ENCODE assay signal across 19 mouse cellular contexts in the genomic region with DNA sequence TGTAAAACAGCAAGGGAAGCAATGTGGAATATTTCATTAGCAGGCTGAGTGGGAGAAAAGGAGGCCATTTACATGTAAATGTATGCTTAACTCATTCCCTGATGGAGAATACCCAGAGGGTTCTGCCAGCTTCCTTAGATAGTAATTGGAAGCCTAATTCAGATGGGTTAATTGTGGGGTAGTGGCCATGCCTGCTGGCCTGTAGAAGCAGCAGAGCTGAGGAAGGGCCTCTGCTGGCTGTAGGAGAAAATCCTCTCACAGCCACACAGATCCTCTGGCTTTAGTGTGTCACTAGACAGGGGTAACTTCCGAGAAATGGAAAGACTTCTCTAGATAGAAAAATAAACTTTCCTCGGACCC.
DNase-seq lines count a peak whose midpoint lies in the region; ATAC-seq and TF ChIP-seq lines count a peak whose summit lies in the region.
"Had no signal": no experiment of that assay in that cellular context is flagged by ENCODE, and none has a peak within 500 bp of the region (broad histone marks: within the 10 kb centered on the region; RNA-seq: fewer than 3 reads in every experiment).

No protein-coding gene starts in this region.

- H3K4me3 ChIP-seq in neural tube, embryonic 12.5 days = no peak overlapping the region
- no peak overlapping the region for H3K4me3 ChIP-seq in neural tube, embryonic 15.5 days (replicated peaks)
- no peak overlapping the region for H3K4me3 ChIP-seq in forebrain, embryonic 11.5 days (ENCODE audit: low read depth, low read length)
- H3K4me3 ChIP-seq in forebrain, postnatal 0 days (ENCODE audit: low read depth, low read length) = no peak overlapping the region
- H3K4me3 ChIP-seq in midbrain, postnatal 0 days (ENCODE audit: low read depth, low read length) = no peak overlapping the region
- H3K4me3 ChIP-seq: heart, embryonic 13.5 days; intestine, embryonic 15.5 days; left cerebral cortex, adult 2 months had no signal

- WGBS in neural tube, embryonic 12.5 days = 64% methylated on average over 2 of the region's 2 CpGs
- 58% methylated on average over 2 of the region's 2 CpGs for WGBS in neural tube, embryonic 15.5 days
- 67% methylated on average over 2 of the region's 2 CpGs for WGBS in forebrain, embryonic 11.5 days
- 37% methylated on average over 2 of the region's 2 CpGs for WGBS in forebrain, postnatal 0 days
- 70% methylated on average over 2 of the region's 2 CpGs for WGBS in midbrain, postnatal 0 days

- H3K9me3 ChIP-seq in neural tube, embryonic 12.5 days = no peaks in the 10 kb centered on the region
- H3K9me3 ChIP-seq in neural tube, embryonic 15.5 days (replicated peaks) = no peaks in the 10 kb centered on the region
- no peaks in the 10 kb centered on the region for H3K9me3 ChIP-seq in forebrain, embryonic 11.5 days (ENCODE audit: control insufficient read depth, low read length)
- H3K9me3 ChIP-seq in forebrain, postnatal 0 days (ENCODE audit: low read length) = no peaks in the 10 kb centered on the region
- no peaks in the 10 kb centered on the region for H3K9me3 ChIP-seq in midbrain, postnatal 0 days (ENCODE audit: low read length)
- H3K9me3 ChIP-seq: heart, embryonic 13.5 days; intestine, embryonic 15.5 days had no signal

- no peak overlapping the region for H3K27ac ChIP-seq in neural tube, embryonic 12.5 days
- no peak overlapping the region for H3K27ac ChIP-seq in neural tube, embryonic 15.5 days (replicated peaks)
- peak overlapping the region; percentile 37; the same call in 1 of the 2 replicates for H3K27ac ChIP-seq in forebrain, embryonic 11.5 days (ENCODE audit: low read depth, low read length)
- H3K27ac ChIP-seq in forebrain, postnatal 0 days (ENCODE audit: low read depth, low read length) = no peak overlapping the region
- H3K27ac ChIP-seq in midbrain, postnatal 0 days (ENCODE audit: low read depth, low read length) = no peak overlapping the region
- H3K27ac ChIP-seq: heart, embryonic 13.5 days; intestine, embryonic 15.5 days; left cerebral cortex, adult 2 months had no signal

- H3K36me3 ChIP-seq in neural tube, embryonic 12.5 days = no peaks in the 10 kb centered on the region
- no peaks in the 10 kb centered on the region for H3K36me3 ChIP-seq in neural tube, embryonic 15.5 days
- no peaks in the 10 kb centered on the region for H3K36me3 ChIP-seq in forebrain, embryonic 11.5 days (ENCODE audit: control insufficient read depth, insufficient read depth, low read length)
- no peaks in the 10 kb centered on the region for H3K36me3 ChIP-seq in forebrain, postnatal 0 days (ENCODE audit: insufficient read depth)
- no peaks in the 10 kb centered on the region for H3K36me3 ChIP-seq in midbrain, postnatal 0 days (ENCODE audit: insufficient read depth, low read length)
- H3K36me3 ChIP-seq: heart, embryonic 13.5 days; intestine, embryonic 15.5 days had no signal

- DNase-seq in forebrain, embryonic 11.5 days (ENCODE audit: low spot score) = no peak
- DNase-seq in forebrain, postnatal 0 days = peak; percentile 43
- peak; percentile 23 for DNase-seq in midbrain, postnatal 0 days (ENCODE audit: low spot score)
- no peak for DNase-seq in adipocyte (ENCODE audit: low spot score)
- no peak for DNase-seq in testis, postnatal 14 days (ENCODE audit: low spot score)
- DNase-seq: cerebellum, adult 11-12 months; gastrocnemius, postnatal 14 days; heart, adult 18-20 months; kidney, adult 9 months; kidney, postnatal 36 days; left cerebral cortex, postnatal 4 days; liver; lung, postnatal 10 days; thymus, postnatal 36 days had no signal

- no peaks in the 10 kb centered on the region for H3K27me3 ChIP-seq in neural tube, embryonic 12.5 days (replicated peaks)
- H3K27me3 ChIP-seq in neural tube, embryonic 15.5 days (replicated peaks) = no peaks in the 10 kb centered on the region
- no peaks in the 10 kb centered on the region for H3K27me3 ChIP-seq in forebrain, embryonic 11.5 days (ENCODE audit: control insufficient read depth, insufficient read depth, low read length)
- H3K27me3 ChIP-seq in forebrain, postnatal 0 days (ENCODE audit: insufficient read depth, low read length) = no peaks in the 10 kb centered on the region
- H3K27me3 ChIP-seq in midbrain, postnatal 0 days (ENCODE audit: insufficient read depth, low read length) = no peaks in the 10 kb centered on the region
- H3K27me3 ChIP-seq: heart, embryonic 13.5 days; intestine, embryonic 15.5 days had no signal

- ATAC-seq in neural tube, embryonic 12.5 days (ENCODE audit: low FRiP score, low read depth) = peak; percentile 58; the same call in 1 of the 2 replicates
- ATAC-seq in neural tube, embryonic 15.5 days (ENCODE audit: low FRiP score) = no peak
- peak; percentile 82 for ATAC-seq in forebrain, embryonic 11.5 days (replicated peaks; ENCODE audit: low FRiP score)
- ATAC-seq in forebrain, postnatal 0 days = peak; percentile 87
- no peak for ATAC-seq in midbrain, postnatal 0 days (ENCODE audit: low FRiP score)
- ATAC-seq: intestine, embryonic 15.5 days had no signal

- no peak overlapping the region for H3K4me2 ChIP-seq in neural tube, embryonic 12.5 days (replicated peaks)
- no peak overlapping the region for H3K4me2 ChIP-seq in neural tube, embryonic 15.5 days
- H3K4me2 ChIP-seq in forebrain, embryonic 11.5 days (ENCODE audit: low read depth, low read length, severe bottlenecking) = no peak overlapping the region
- no peak overlapping the region for H3K4me2 ChIP-seq in forebrain, postnatal 0 days (ENCODE audit: low read depth)
- no peak overlapping the region for H3K4me2 ChIP-seq in midbrain, postnatal 0 days (ENCODE audit: low read depth, low read length, poor library complexity, severe bottlenecking)
- H3K4me2 ChIP-seq: heart, embryonic 13.5 days; intestine, embryonic 15.5 days had no signal

- no peaks in the 10 kb centered on the region for H3K4me1 ChIP-seq in neural tube, embryonic 12.5 days
- peaks cover 11% of the 10 kb centered on the region; the same call in 1 of the 2 replicates for H3K4me1 ChIP-seq in neural tube, embryonic 15.5 days
- peaks cover 5% of the 10 kb centered on the region; the same call in 1 of the 2 replicates for H3K4me1 ChIP-seq in forebrain, embryonic 11.5 days (replicated peaks; ENCODE audit: control insufficient read depth, insufficient read depth, low read length)
- peaks cover 11% of the 10 kb centered on the region; the same call in 1 of the 2 replicates for H3K4me1 ChIP-seq in forebrain, postnatal 0 days (ENCODE audit: insufficient read depth)
- H3K4me1 ChIP-seq in midbrain, postnatal 0 days (ENCODE audit: insufficient read depth, low read length) = no peaks in the 10 kb centered on the region
- H3K4me1 ChIP-seq: heart, embryonic 13.5 days; intestine, embryonic 15.5 days had no signal

- no peak overlapping the region for H3K9ac ChIP-seq in neural tube, embryonic 12.5 days
- no peak overlapping the region for H3K9ac ChIP-seq in neural tube, embryonic 15.5 days (replicated peaks)
- H3K9ac ChIP-seq in forebrain, embryonic 11.5 days (ENCODE audit: low read length) = no peak overlapping the region
- H3K9ac ChIP-seq in forebrain, postnatal 0 days = no peak overlapping the region
- no peak overlapping the region for H3K9ac ChIP-seq in midbrain, postnatal 0 days (replicated peaks; ENCODE audit: low read length, poor library complexity, severe bottlenecking)
- H3K9ac ChIP-seq: heart, embryonic 13.5 days; intestine, embryonic 15.5 days had no signal

- TF ChIP-seq CTCF in forebrain, postnatal 0 days (IDR thresholded peaks at IDR 0.05; ENCODE audit: low read depth) = peak; percentile 23
- TF ChIP-seq CTCF in midbrain, postnatal 0 days (IDR thresholded peaks at IDR 0.05) = 0 out of 2 replicates have a peak, but pooled peaks have one; percentile 4

Comparison
In these comparisons a context has a peak if more than half of its experiments do, and no peak if none do; other contexts are left out.
1. ATAC-seq: peak in neural tube, embryonic 12.5 days (single experiment), forebrain, embryonic 11.5 days (single experiment) and forebrain, postnatal 0 days (single experiment); none in neural tube, embryonic 15.5 days (single experiment) and midbrain, postnatal 0 days (single experiment).
2. DNase-seq: peak in forebrain, postnatal 0 days (single experiment) and midbrain, postnatal 0 days (single experiment); none in forebrain, embryonic 11.5 days (single experiment), adipocyte (single experiment) and testis, postnatal 14 days (single experiment).